Mouse (Mus musculus): ENCODE measurements around the gene Mipol1.

Mipol1 gene

DNA sequence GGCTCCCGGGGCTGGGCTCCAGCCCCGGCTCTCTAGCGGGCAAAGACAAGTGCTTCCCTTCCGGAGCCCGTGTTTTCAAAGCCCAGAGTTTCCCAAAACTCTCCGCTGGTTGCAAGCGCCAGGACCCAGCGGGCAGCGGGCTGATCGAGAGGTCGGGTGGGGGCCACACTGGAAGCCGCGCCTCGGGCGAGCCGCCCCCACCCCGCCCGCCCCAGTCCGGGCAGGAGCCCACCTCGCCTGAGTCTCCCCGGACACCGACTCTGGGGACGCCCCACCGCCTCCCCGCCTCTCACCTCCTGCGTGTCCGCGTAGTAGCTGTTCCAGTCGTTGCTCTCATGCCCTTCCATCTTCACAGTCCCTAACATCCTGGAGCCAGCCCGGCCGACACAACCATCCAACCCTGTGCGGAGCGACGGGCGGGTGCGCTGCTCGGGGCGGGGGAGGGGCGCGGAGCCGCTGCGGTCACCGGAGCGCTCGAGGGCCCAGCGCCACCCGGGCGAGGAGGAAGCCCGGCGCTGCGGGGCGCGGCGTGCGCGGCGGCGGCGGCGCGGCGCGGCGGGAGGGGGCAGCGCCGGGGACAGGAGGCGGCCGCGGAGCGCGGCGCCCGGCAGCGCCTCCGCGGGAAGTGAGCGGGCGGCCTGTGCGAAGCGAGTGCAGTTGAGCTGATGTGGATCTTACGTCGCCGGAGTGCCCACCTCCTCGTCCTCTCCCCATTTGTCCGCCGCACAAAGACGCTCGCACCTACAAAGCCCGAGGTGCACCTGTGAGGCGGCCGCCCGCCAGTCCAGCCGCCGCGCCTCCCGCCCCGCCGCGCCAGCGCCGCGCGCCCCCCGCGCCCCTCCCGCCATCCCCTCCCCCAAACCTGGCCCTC is 315.4 kb downstream of the Mipol1 start:
- no peak for DNase-seq (ENCODE audit: low read depth in 2 of 2, low spot score in 2 of 2)
